Mouse (Mus musculus) liver, embryonic 14.5 days (tissue): ENCODE measurements around the gene Pacrg. TPM values are rescaled to one million over a fixed set of nuclear protein-coding genes. Genes with fewer than 3 reads are reported as not detected.

Source experiments
- ATAC-seq: fragments of 200-750 bp; cut with Nextera tagmentation; 2 replicates; pipeline ENCODE4 v1.8.0; 2017; ENCODE audit warnings: moderate number of reproducible peaks, mild to moderate bottlenecking, moderate library complexity; ENCODE audit not compliant: insufficient read depth
- DNase-seq, 3 experiments: peaks; one replicate each; pipeline ENCODE4 v3.0.0-alpha.2; 2012 to 2013; ENCODE audit warnings: low read depth in 3 of 3, low spot score in 3 of 3
- H3K27ac ChIP-seq: fragments of 300-500 bp; sonication (generic); 2 replicates; pipeline ENCODE4 v1.5.1; 2014; ENCODE audit warnings: moderate library complexity, mild to moderate bottlenecking, control low read depth, inconsistent platforms
- H3K27me3 ChIP-seq: fragments of 300-500 bp; sonication (generic); 2 replicates; pipeline ENCODE4 v1.6.1; 2014; ENCODE audit warnings: mild to moderate bottlenecking, low read length, moderate library complexity; ENCODE audit not compliant: control insufficient read depth, insufficient read depth
- H3K36me3 ChIP-seq: fragments of 300-500 bp; sonication (generic); replicated peaks from 2 replicates; pipeline ENCODE4 v1.6.1; 2014; ENCODE audit warnings: low read depth; ENCODE audit not compliant: control insufficient read depth, insufficient read depth
- H3K4me1 ChIP-seq, 2 experiments: fragments of 200-500 bp in 1 of 2; fragments of 300-500 bp in 1 of 2; sonication (generic) in 1 of 2; replicated peaks; 2 replicates each; pipeline ENCODE4 v1.6.1; 2012 to 2014; ENCODE audit warnings: antibody characterized with exemption in 1 of 2, inconsistent platforms in 1 of 2, low read length in 1 of 2; ENCODE audit not compliant: control insufficient read depth in 2 of 2, insufficient read depth in 2 of 2
- H3K4me2 ChIP-seq: fragments of 300-500 bp; sonication (generic); 2 replicates; pipeline ENCODE4 v1.6.1; 2014; ENCODE audit warnings: low read depth, mild to moderate bottlenecking, control low read depth, moderate library complexity
- H3K4me3 ChIP-seq, 2 experiments: fragments of 200-500 bp in 1 of 2; fragments of 300-500 bp in 1 of 2; sonication (generic) in 1 of 2; 2 replicates each; pipeline ENCODE4 v1.5.1; 2012 to 2014; ENCODE audit warnings: low read depth in 2 of 2, low read length in 2 of 2, mild to moderate bottlenecking in 2 of 2, control low read depth in 1 of 2, inconsistent platforms in 1 of 2, moderate library complexity in 1 of 2; ENCODE audit not compliant: insufficient read depth in 1 of 2
- H3K9ac ChIP-seq: fragments of 300-500 bp; sonication (generic); replicated peaks from 2 replicates; pipeline ENCODE4 v1.6.1; 2014; ENCODE audit warnings: mild to moderate bottlenecking, control low read depth, moderate library complexity
- H3K9me3 ChIP-seq: fragments of 300-500 bp; sonication (generic); 2 replicates; pipeline ENCODE4 v1.6.1; 2016; ENCODE audit warnings: low read length, mixed read lengths; ENCODE audit not compliant: control insufficient read depth
- CTCF ChIP-seq: IDR thresholded peaks from 2 replicates; pipeline ENCODE4 v1.5.1; 2016; ENCODE audit warnings: antibody characterized with exemption, low read depth, control low read depth
- EP300 ChIP-seq: IDR thresholded peaks from 2 replicates; pipeline ENCODE4 v1.6.1; 2016; ENCODE audit warnings: antibody characterized with exemption, low read depth
- WGBS: fragments of 180-500 bp; shearing (Covaris S2); extraction: QIAGEN DNeasy Blood & Tissue Kit; methylation state at CpG from one replicate; pipeline ENCODE4 v1.1.7; 2014; ENCODE audit not compliant: insufficient replicate concordance; 5-methylcytosine and 5-hydroxymethylcytosine counted together
- polyA plus RNA-seq, 2 experiments: library from polyadenylated mRNA; depleted of rRNA in 1 of 2; stranded (reverse) in 1 of 2; unstranded in 1 of 2; fragments of >200 nt; fragmentation: Nextera tagmentation in 1 of 2; extraction: Ambion mirVana in 1 of 2; gene quantifications; 2 replicates each; pipeline versions ENCODE4 v1.2.1 to v1.2.3; 2012 to 2014

Pacrg gene
- polyA plus RNA-seq, 2 experiments: 0.04 TPM; not detected in 1

DNA sequence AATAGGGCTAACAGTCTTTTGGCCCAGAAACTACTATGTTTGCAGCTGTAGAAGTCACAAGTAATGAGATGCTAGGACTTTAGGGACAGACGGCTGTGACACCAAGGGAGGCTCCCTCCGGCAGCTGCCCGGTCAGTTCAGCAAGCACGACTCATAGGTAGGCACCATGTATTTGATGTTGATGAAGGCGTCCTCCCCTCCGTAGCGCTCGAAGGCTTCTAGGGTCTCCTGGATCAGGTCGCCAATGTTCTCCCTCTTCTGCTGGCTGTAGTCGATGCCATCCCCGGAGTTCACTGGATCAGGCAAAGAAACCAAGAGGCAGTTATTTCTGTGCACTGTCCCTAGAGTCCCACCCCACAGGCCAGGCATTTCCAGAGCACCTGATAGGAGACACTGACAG, 436.9 kb downstream of the Pacrg start:
- H3K27me3 ChIP-seq: no peaks in the 10 kb centered on the region
- TF ChIP-seq EP300: no peak
- TF ChIP-seq CTCF: no peak
- H3K4me1 ChIP-seq: peaks cover 0 to under 1% of the 10 kb centered on the region in 2 experiments; a peak in 1 of 4 replicates
- H3K4me2 ChIP-seq: no peak overlapping the region
- no peak overlapping the region for H3K9ac ChIP-seq
- no peak overlapping the region for H3K27ac ChIP-seq
- no peak for DNase-seq
- no peak for ATAC-seq
- H3K4me3 ChIP-seq: no peak overlapping the region
- WGBS: 75% methylated on average over 11 of the region's 11 CpGs
- H3K9me3 ChIP-seq: no peaks in the 10 kb centered on the region
- no peaks in the 10 kb centered on the region for H3K36me3 ChIP-seq

- no peak for ATAC-seq
- Histone ChIP-seq H3K4me2 (no peak overlapping the region), H3K9ac (no peak overlapping the region), H3K27me3 (no peaks in the 10 kb centered on the region), H3K27ac (no peak overlapping the region), H3K36me3 (no peaks in the 10 kb centered on the region), H3K4me1 (peaks cover 0 to 5% of the 10 kb centered on the region in 2 experiments; a peak in 1 of 4 replicates), H3K4me3 (no peak overlapping the region), H3K9me3 (no peaks in the 10 kb centered on the region)
- no peak for DNase-seq
- 68% methylated on average over 12 of the region's 12 CpGs for WGBS
- TF ChIP-seq EP300 (no peak), CTCF (no peak)
These were observed 438.0 kb downstream of the Pacrg start for GRCm38 (mm10) chr17:10402064-10402640.

GRCm38 (mm10) chr17:10401529-10401928, 438.6 kb downstream of the Pacrg start:
- Histone ChIP-seq H3K4me1 (peaks cover 0 to 5% of the 10 kb centered on the region in 2 experiments; a peak in 1 of 4 replicates), H3K9me3 (no peaks in the 10 kb centered on the region), H3K4me2 (no peak overlapping the region), H3K4me3 (no peak overlapping the region), H3K36me3 (no peaks in the 10 kb centered on the region), H3K9ac (no peak overlapping the region), H3K27me3 (no peaks in the 10 kb centered on the region), H3K27ac (no peak overlapping the region)
- ATAC-seq (no peak), DNase-seq (no peak)
- 52% methylated on average over 3 of the region's 3 CpGs for WGBS
- no peak for TF ChIP-seq EP300
- TF ChIP-seq CTCF: no peak

DNA sequence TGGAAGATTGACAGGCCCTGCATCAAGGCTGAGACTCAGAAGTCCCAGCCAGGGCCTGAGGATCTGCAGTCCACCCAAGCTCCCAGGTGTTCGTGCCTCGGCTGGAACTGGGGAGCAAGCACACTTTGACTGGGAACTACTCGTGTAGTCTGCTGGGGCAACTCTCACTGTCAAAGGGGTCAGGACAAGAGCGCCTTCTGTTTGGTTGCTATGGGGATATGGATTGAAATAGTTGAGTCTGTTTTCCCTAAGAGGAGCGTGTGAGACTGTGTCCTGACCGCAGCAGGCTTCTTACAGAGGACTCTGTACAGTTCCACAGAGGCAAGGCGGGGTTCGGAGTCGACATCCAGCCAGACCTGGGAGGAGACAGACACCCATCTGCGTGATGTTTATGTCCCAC, 440.4 kb downstream of the Pacrg start:
- H3K4me2 ChIP-seq: no peak overlapping the region
- no peak overlapping the region for H3K27ac ChIP-seq
- no peaks in the 10 kb centered on the region for H3K36me3 ChIP-seq
- no peak for TF ChIP-seq EP300
- TF ChIP-seq CTCF: no peak
- H3K9me3 ChIP-seq: no peaks in the 10 kb centered on the region
- no peak for ATAC-seq
- 61% methylated on average over 10 of the region's 10 CpGs for WGBS
- H3K9ac ChIP-seq: no peak overlapping the region
- H3K4me3 ChIP-seq: no peak overlapping the region
- no peaks in the 10 kb centered on the region for H3K27me3 ChIP-seq
- peaks cover 0 to 5% of the 10 kb centered on the region in 2 experiments; a peak in 1 of 4 replicates for H3K4me1 ChIP-seq
- no peak for DNase-seq

DNA sequence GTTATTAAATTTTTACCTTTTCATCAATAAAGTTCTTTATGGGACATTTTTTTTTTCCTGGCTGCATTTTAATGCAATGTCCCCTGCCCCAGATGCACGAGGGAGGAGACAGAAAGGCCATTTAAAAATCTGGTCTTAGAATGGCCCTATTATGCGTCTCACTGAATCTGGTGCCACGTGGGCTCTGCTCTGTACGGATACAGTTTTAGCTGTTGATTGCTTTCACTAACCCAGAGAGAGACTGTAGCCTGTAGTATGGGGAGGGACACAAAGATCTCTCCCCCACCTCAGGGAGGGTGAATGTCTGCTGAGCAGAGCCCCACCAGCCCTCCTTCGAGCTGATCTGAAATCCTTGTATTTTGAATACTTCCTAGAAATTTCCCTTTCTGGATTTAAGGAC, 441.2 kb downstream of the Pacrg start:
- TF ChIP-seq EP300: no peak
- no peak for TF ChIP-seq CTCF
- no peak overlapping the region for H3K4me2 ChIP-seq
- H3K4me3 ChIP-seq: no peak overlapping the region
- no peaks in the 10 kb centered on the region for H3K27me3 ChIP-seq
- ATAC-seq (no peak), DNase-seq (no peak)
- H3K9me3 ChIP-seq: no peaks in the 10 kb centered on the region
- WGBS: 67% methylated on average over 5 of the region's 5 CpGs
- peaks cover 0 to 5% of the 10 kb centered on the region in 2 experiments; a peak in 1 of 4 replicates for H3K4me1 ChIP-seq
- no peak overlapping the region for H3K27ac ChIP-seq
- no peaks in the 10 kb centered on the region for H3K36me3 ChIP-seq
- H3K9ac ChIP-seq: no peak overlapping the region
